Mouse (Mus musculus): ENCODE measurements around the gene Galr3. TPM values are rescaled to one million over a fixed set of nuclear protein-coding genes. Genes with fewer than 3 reads are reported as not detected.
A peak's percentile ranks its signal among the peaks of the same experiment; 100 is the strongest.

Galr3 gene
- polyA plus RNA-seq (2015; fragmentation: Nextera tagmentation; extraction: Ambion mirVana): not detected in 2 replicates

- WGBS: 70% methylated on average over 6 of the region's 6 CpGs
- no peaks in the 10 kb centered on the region for H3K36me3 ChIP-seq
- peak within 1 kb of the TSS; percentile 58 for H3K4me3 ChIP-seq
These were observed at the start of gene Galr3 for GRCm38 (mm10) chr15:79041585-79041984. Gene Galr3, plus strand, starts transcription at chr15:79041885.

GRCm38 (mm10) chr15:78992235-78992634, 49.5 kb upstream of the Galr3 start:
- Histone ChIP-seq H3K9ac (no peak overlapping the region), H3K27ac (no peak overlapping the region), H3K4me2 (no peak overlapping the region), H3K9me3 (replicated peaks) (no peaks in the 10 kb centered on the region), H3K4me1 (replicated peaks) (peaks cover 26% of the 10 kb centered on the region), H3K27me3 (no peaks in the 10 kb centered on the region), H3K36me3 (peaks cover 62% of the 10 kb centered on the region), H3K4me3 (no peak overlapping the region)
- no peak for ATAC-seq (replicated peaks; ENCODE audit: insufficient number of reproducible peaks, insufficient read depth, low FRiP score, low read depth)
- WGBS: 89% methylated on average over 7 of the region's 7 CpGs

More at GRCm38 (mm10) chr15:79041585-79041984, at the start of gene Galr3:
- H3K4me2 ChIP-seq: peak within 1 kb of the TSS; percentile 97
- H3K9me3 ChIP-seq (replicated peaks): no peaks in the 10 kb centered on the region
- H3K9ac ChIP-seq: peak within 1 kb of the TSS; percentile 45
- ATAC-seq (replicated peaks; ENCODE audit: insufficient number of reproducible peaks, insufficient read depth, low FRiP score, low read depth): no peak
- peaks cover 32% of the 10 kb centered on the region for H3K4me1 ChIP-seq (replicated peaks)
- peaks cover 54% of the 10 kb centered on the region for H3K27me3 ChIP-seq
- H3K27ac ChIP-seq: no peak within 1 kb of the TSS

- H3K36me3 ChIP-seq: peaks cover 62% of the 10 kb centered on the region
These were observed 48.8 kb upstream of the Galr3 start for GRCm38 (mm10) chr15:78992925-78993324.

GRCm38 (mm10) chr15:78995916-78996315, 45.8 kb upstream of the Galr3 start:
- peaks cover 69% of the 10 kb centered on the region for H3K36me3 ChIP-seq
- no peaks in the 10 kb centered on the region for H3K27me3 ChIP-seq
- H3K4me1 ChIP-seq (replicated peaks): peaks cover 16% of the 10 kb centered on the region
- 80% methylated on average over 4 of the region's 4 CpGs for WGBS
- ATAC-seq (replicated peaks; ENCODE audit: insufficient number of reproducible peaks, insufficient read depth, low FRiP score, low read depth): no peak
- no peaks in the 10 kb centered on the region for H3K9me3 ChIP-seq (replicated peaks)
- no peak overlapping the region for H3K27ac ChIP-seq
- no peak overlapping the region for H3K4me3 ChIP-seq
- no peak overlapping the region for H3K9ac ChIP-seq
- no peak overlapping the region for H3K4me2 ChIP-seq

More at GRCm38 (mm10) chr15:78992925-78993324, 48.8 kb upstream of the Galr3 start:
- 94% methylated on average over 24 of the region's 24 CpGs for WGBS
- peaks cover 22% of the 10 kb centered on the region for H3K4me1 ChIP-seq (replicated peaks)
- H3K9ac ChIP-seq: no peak overlapping the region
- H3K9me3 ChIP-seq (replicated peaks): no peaks in the 10 kb centered on the region
- no peaks in the 10 kb centered on the region for H3K27me3 ChIP-seq
- no peak overlapping the region for H3K27ac ChIP-seq
- H3K4me2 ChIP-seq: no peak overlapping the region
- no peak overlapping the region for H3K4me3 ChIP-seq
- ATAC-seq (replicated peaks; ENCODE audit: insufficient number of reproducible peaks, insufficient read depth, low FRiP score, low read depth): no peak

GRCm38 (mm10) chr15:78996663-78997062, 45.0 kb upstream of the Galr3 start:
- Histone ChIP-seq H3K27me3 (no peaks in the 10 kb centered on the region), H3K36me3 (peaks cover 69% of the 10 kb centered on the region), H3K4me1 (replicated peaks) (peaks cover 16% of the 10 kb centered on the region), H3K9me3 (replicated peaks) (no peaks in the 10 kb centered on the region), H3K4me3 (no peak overlapping the region), H3K9ac (no peak overlapping the region), H3K4me2 (no peak overlapping the region), H3K27ac (no peak overlapping the region)
- WGBS: 82% methylated on average over 3 of the region's 3 CpGs
- ATAC-seq (replicated peaks; ENCODE audit: insufficient number of reproducible peaks, insufficient read depth, low FRiP score, low read depth): no peak

GRCm38 (mm10) chr15:78998348-78998747, 43.3 kb upstream of the Galr3 start:
- no peaks in the 10 kb centered on the region for H3K9me3 ChIP-seq (replicated peaks)
- H3K27ac ChIP-seq: peak overlapping the region; percentile 48
- no peak for ATAC-seq (replicated peaks; ENCODE audit: insufficient number of reproducible peaks, insufficient read depth, low FRiP score, low read depth)
- 45% methylated on average over 8 of the region's 8 CpGs for WGBS
- no peak overlapping the region for H3K4me2 ChIP-seq
- no peak overlapping the region for H3K4me3 ChIP-seq
- peaks cover 20% of the 10 kb centered on the region for H3K4me1 ChIP-seq (replicated peaks)
- no peaks in the 10 kb centered on the region for H3K27me3 ChIP-seq
- H3K36me3 ChIP-seq: peaks cover 67% of the 10 kb centered on the region
- no peak overlapping the region for H3K9ac ChIP-seq

- Histone ChIP-seq H3K4me3 (no peak overlapping the region), H3K4me2 (no peak overlapping the region), H3K9me3 (replicated peaks) (no peaks in the 10 kb centered on the region), H3K27ac (no peak overlapping the region), H3K27me3 (no peaks in the 10 kb centered on the region), H3K9ac (no peak overlapping the region), H3K4me1 (replicated peaks) (peaks cover 20% of the 10 kb centered on the region), H3K36me3 (peaks cover 67% of the 10 kb centered on the region)
- WGBS: 87% methylated on average over 11 of the region's 11 CpGs
- no peak for ATAC-seq (replicated peaks; ENCODE audit: insufficient number of reproducible peaks, insufficient read depth, low FRiP score, low read depth)
These were observed 42.1 kb upstream of the Galr3 start for GRCm38 (mm10) chr15:78999586-78999985.

GRCm38 (mm10) chr15:79000357-79000791, 41.3 kb upstream of the Galr3 start:
- Histone ChIP-seq H3K36me3 (peaks cover 66% of the 10 kb centered on the region), H3K27me3 (no peaks in the 10 kb centered on the region), H3K4me3 (no peak overlapping the region), H3K9ac (no peak overlapping the region), H3K4me2 (no peak overlapping the region), H3K9me3 (replicated peaks) (no peaks in the 10 kb centered on the region), H3K4me1 (replicated peaks) (peaks cover 20% of the 10 kb centered on the region), H3K27ac (no peak overlapping the region)
- WGBS: 81% methylated on average over 7 of the region's 7 CpGs
- ATAC-seq (replicated peaks; ENCODE audit: insufficient number of reproducible peaks, insufficient read depth, low FRiP score, low read depth): no peak

- Histone ChIP-seq H3K36me3 (peaks cover 67% of the 10 kb centered on the region), H3K27me3 (no peaks in the 10 kb centered on the region), H3K27ac (no peak overlapping the region), H3K4me1 (replicated peaks) (peaks cover 20% of the 10 kb centered on the region), H3K4me3 (no peak overlapping the region), H3K4me2 (no peak overlapping the region), H3K9ac (no peak overlapping the region), H3K9me3 (replicated peaks) (no peaks in the 10 kb centered on the region)
- WGBS: 86% methylated on average over 5 of the region's 5 CpGs
- ATAC-seq (replicated peaks; ENCODE audit: insufficient number of reproducible peaks, insufficient read depth, low FRiP score, low read depth): no peak
These were observed 40.1 kb upstream of the Galr3 start for GRCm38 (mm10) chr15:79001559-79001958.

- H3K4me2 ChIP-seq: no peak overlapping the region
- H3K36me3 ChIP-seq: peaks cover 66% of the 10 kb centered on the region
- H3K27ac ChIP-seq: no peak overlapping the region
- no peaks in the 10 kb centered on the region for H3K9me3 ChIP-seq (replicated peaks)
- ATAC-seq (replicated peaks; ENCODE audit: insufficient number of reproducible peaks, insufficient read depth, low FRiP score, low read depth): no peak
- H3K4me1 ChIP-seq (replicated peaks): peaks cover 20% of the 10 kb centered on the region
- H3K27me3 ChIP-seq: no peaks in the 10 kb centered on the region
- no peak overlapping the region for H3K4me3 ChIP-seq
- no peak overlapping the region for H3K9ac ChIP-seq
- 54% methylated on average over 19 of the region's 19 CpGs for WGBS
These were observed 39.6 kb upstream of the Galr3 start for GRCm38 (mm10) chr15:79002036-79002435.

GRCm38 (mm10) chr15:79003079-79003478, 38.6 kb upstream of the Galr3 start:
- ATAC-seq (replicated peaks; ENCODE audit: insufficient number of reproducible peaks, insufficient read depth, low FRiP score, low read depth): no peak
- Histone ChIP-seq H3K4me3 (no peak overlapping the region), H3K4me2 (no peak overlapping the region), H3K27me3 (no peaks in the 10 kb centered on the region), H3K4me1 (replicated peaks) (peaks cover 16% of the 10 kb centered on the region), H3K27ac (no peak overlapping the region), H3K9me3 (replicated peaks) (no peaks in the 10 kb centered on the region), H3K9ac (no peak overlapping the region), H3K36me3 (peaks cover 66% of the 10 kb centered on the region)
- WGBS: 80% methylated on average over 3 of the region's 3 CpGs

GRCm38 (mm10) chr15:79005581-79005980, 36.1 kb upstream of the Galr3 start:
- Histone ChIP-seq H3K27me3 (no peaks in the 10 kb centered on the region), H3K4me2 (no peak overlapping the region), H3K9ac (no peak overlapping the region), H3K27ac (no peak overlapping the region), H3K9me3 (replicated peaks) (no peaks in the 10 kb centered on the region), H3K4me1 (replicated peaks) (peaks cover 7% of the 10 kb centered on the region; the same call in 1 of the 2 replicates), H3K4me3 (no peak overlapping the region), H3K36me3 (peaks cover 56% of the 10 kb centered on the region)
- ATAC-seq (replicated peaks; ENCODE audit: insufficient number of reproducible peaks, insufficient read depth, low FRiP score, low read depth): no peak
- WGBS: 89% methylated on average over 9 of the region's 9 CpGs

Measured in heart, embryonic 15.5 days (tissue).